Mouse (Mus musculus): Measurements from ENCODE around the gene Olfr325. TPM values are rescaled to one million over a fixed set of nuclear protein-coding genes. Genes with fewer than 3 reads are reported as not detected.
"Not testable (repeated sequence)": the region's sequence is repeated elsewhere in the genome, so short reads cannot be mapped to it uniquely, and the experiment has no call there.

Olfr325 gene
- not detected for polyA plus RNA-seq (2017; shearing (Covaris generic))

- no peak for ATAC-seq
Observed at GRCm38 (mm10) chr11:58577430-58577829, at the start of gene Olfr325. Olfr325 (plus strand) TSS chr11:58577730.

GRCm38 (mm10) chr11:58534736-58535135, 42.8 kb upstream of the Olfr325 start, which contains the start of gene Olfr330:
Olfr330 (minus strand) TSS chr11:58534836.
- not testable (repeated sequence) for ATAC-seq

GRCm38 (mm10) chr11:58546322-58546721, 31.2 kb upstream of the Olfr325 start, which contains the start of gene Olfr329-ps:
Olfr329-ps (minus strand) TSS chr11:58546422.
- ATAC-seq, result no peak

GRCm38 (mm10) chr11:58555536-58555935, 22.0 kb upstream of the Olfr325 start, which contains the start of gene Olfr328:
Olfr328 (minus strand) TSS chr11:58555636.
- no peak for ATAC-seq

GRCm38 (mm10) chr11:58570405-58570804, 7.1 kb upstream of the Olfr325 start, which contains the start of gene Olfr224:
Olfr224 (minus strand) TSS chr11:58570553.
- no peak for ATAC-seq

GRCm38 (mm10) chr11:58578636-58579035, 1.1 kb downstream of the Olfr325 start:
- ATAC-seq, result no peak

- no peak for ATAC-seq
Observed at GRCm38 (mm10) chr11:58587898-58588348, 10.4 kb downstream of the Olfr325 start.

- no peak for ATAC-seq
Observed at GRCm38 (mm10) chr11:58588620-58589250, 11.2 kb downstream of the Olfr325 start.

GRCm38 (mm10) chr11:58594814-58595213, 17.3 kb downstream of the Olfr325 start, which contains the start of gene Olfr324:
Olfr324 (plus strand) TSS chr11:58595114.
- no peak for ATAC-seq

GRCm38 (mm10) chr11:58597837-58598236, 20.3 kb downstream of the Olfr325 start:
- ATAC-seq, result no peak

GRCm38 (mm10) chr11:58602062-58602461, 24.5 kb downstream of the Olfr325 start:
- no peak for ATAC-seq

GRCm38 (mm10) chr11:58602800-58603560, 25.4 kb downstream of the Olfr325 start:
- no peak for ATAC-seq

- ATAC-seq, result no peak
Observed at GRCm38 (mm10) chr11:58604688-58605087, 27.2 kb downstream of the Olfr325 start.

- ATAC-seq, result no peak
Observed at GRCm38 (mm10) chr11:58605228-58605627, 27.7 kb downstream of the Olfr325 start.

- no peak for ATAC-seq
Observed at GRCm38 (mm10) chr11:58606177-58606919, 28.8 kb downstream of the Olfr325 start.

- no peak for ATAC-seq
Observed at GRCm38 (mm10) chr11:58607030-58607429, 29.5 kb downstream of the Olfr325 start.

GRCm38 (mm10) chr11:58613359-58613758, 35.8 kb downstream of the Olfr325 start:
- no peak for ATAC-seq

GRCm38 (mm10) chr11:58614526-58614925, 37.0 kb downstream of the Olfr325 start:
- ATAC-seq, result no peak

- no peak for ATAC-seq
Observed at GRCm38 (mm10) chr11:58615975-58616374, 38.4 kb downstream of the Olfr325 start, which contains the start of gene 2210407C18Rik. 2210407C18Rik (minus strand) TSS chr11:58616075.

GRCm38 (mm10) chr11:58618369-58618768, 40.8 kb downstream of the Olfr325 start:
- no peak for ATAC-seq

- no peak for ATAC-seq
Observed at GRCm38 (mm10) chr11:58618793-58619192, 41.3 kb downstream of the Olfr325 start.

- no peak for ATAC-seq
Observed at GRCm38 (mm10) chr11:58626146-58626545, 48.6 kb downstream of the Olfr325 start.

GRCm38 (mm10) chr11:58630401-58630800, 52.9 kb downstream of the Olfr325 start, which contains the start of gene Olfr323:
Olfr323 (minus strand) TSS chr11:58630501.
- no peak for ATAC-seq

Data from CD4-positive, CD25-positive, alpha-beta regulatory T cell, adult 4 months (primary cell).